Mouse (Mus musculus) stomach, adult 2 months (tissue): ENCODE results near the gene Napepld. TPM values are rescaled to one million over a fixed set of nuclear protein-coding genes. Genes with fewer than 3 reads are reported as not detected.

Experiments
- polyA plus RNA-seq: library from polyadenylated mRNA; depleted of rRNA; stranded (reverse); fragments of >200 nt; gene quantifications from 2 replicates; pipeline ENCODE4 v1.2.3, GENCODE M21; 2012; rRNA removed

The Napepld gene
- polyA plus RNA-seq: 0.75 and 1.3 TPM in 2 replicates

DNA sequence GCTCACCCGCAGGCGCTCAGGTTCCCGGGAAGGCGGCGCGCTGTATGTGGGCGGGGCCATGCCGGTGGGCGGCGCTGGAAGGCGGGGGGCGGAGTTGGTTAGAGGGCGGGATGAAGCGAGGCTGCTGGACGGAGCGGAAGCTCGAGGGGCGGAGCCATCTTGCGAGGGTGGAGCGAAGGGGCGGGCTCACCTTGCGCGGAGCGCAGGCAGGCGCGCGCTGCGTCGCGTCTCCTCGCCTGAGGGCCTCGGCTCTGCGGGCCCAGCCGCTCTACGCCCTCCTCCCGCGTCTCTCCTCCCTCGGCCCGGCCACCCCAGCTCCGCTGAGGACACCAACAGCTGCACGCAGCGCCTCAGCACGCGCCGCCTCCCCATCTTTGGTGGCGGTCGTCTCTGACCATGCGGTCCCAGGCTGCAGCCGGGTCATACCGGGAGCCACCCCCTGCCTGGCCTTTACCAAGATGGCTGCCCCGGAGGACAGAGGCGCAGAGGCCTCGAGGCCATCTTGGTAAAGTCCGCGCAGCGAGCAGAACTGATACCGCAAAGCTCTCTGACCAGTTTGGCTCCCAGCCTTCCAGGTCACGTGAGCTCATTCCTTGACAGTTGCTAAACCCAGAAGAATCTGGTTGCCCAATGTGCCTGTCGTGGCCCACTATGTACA is at the start of gene Napepld:
Napepld (minus strand) TSS at position 46 of the 658 bp plus-strand sequence.

DNA sequence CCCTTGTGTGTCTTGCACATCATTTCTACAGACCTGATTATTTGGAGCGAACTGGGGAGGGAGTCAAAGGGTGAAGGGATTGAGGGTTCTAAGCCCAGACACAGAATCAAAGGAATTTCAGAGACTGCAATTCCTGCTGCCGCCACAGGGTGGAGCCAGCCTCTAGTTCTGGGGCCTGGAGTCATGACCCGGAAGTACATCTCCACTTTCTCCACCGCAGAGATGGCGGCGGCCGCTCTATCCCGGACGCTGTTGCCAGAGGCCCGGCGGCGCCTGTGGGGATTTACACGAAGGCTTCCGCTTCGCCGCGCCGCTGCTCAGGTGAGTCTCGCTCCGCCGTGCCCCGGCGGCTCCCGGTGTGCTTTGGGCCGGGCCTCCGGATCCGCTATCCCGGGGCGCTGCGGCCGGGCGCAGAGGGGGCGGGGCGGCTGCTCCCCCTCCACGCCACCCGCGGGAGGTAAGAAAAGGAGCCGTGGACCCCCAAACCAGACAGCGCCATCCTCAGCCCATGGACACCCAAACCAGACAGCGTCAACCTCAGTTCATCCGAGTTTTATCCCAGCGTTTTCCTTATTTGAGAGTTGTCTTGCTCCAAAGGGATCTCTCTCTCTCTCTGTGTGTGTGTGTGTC is 35.9 kb upstream of the Napepld start, which contains the start of gene Pmpcb:
Pmpcb (plus strand) TSS at position 186 of the 630 bp plus-strand sequence.

DNA sequence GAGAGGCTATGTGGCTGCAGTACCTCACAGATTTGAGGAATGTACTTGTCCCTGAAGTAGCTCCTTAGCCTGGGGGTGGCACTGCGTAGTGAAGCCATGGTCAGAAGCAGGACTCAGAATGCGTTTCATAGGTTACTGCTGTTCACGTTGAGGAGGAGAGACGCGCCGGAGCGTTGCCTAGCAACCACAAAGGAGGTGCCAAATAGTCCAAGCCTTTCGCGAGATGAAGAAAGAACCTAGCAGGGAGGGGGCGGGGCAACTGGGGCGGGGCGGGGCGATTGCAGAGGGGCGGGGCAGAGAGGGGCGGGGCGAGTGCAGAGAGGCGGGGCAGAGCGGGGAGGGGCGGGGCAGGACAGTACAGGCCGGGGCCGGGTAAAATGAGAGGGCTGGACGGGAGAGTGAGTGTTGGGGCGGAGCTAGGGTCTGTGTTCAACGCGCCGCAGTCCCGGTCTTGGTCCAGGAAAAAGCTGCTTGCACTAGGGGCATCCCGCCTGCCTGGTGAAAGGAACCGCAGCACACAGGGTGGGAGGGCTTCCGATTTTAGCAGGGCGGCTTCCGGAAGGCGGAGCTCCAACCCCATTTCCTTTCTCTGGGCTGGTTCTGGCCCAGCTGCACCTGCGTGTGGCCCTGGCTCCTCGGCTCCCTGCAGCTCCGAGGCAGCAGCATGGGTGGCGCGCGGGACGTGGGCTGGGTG is 55.6 kb downstream of the Napepld start, which contains the start of the genes Fbxl13 and Armc10:
Fbxl13 (minus strand) TSS at position 196 of the 694 bp plus-strand sequence.
Armc10 (plus strand) TSS at position 375 of the 694 bp plus-strand sequence.

Other genes with a start within 250 kb of the Napepld start
- 0.67 and 0.97 TPM in 2 replicates for gene Lrrc17, start 157.8 kb downstream of the Napepld start, polyA plus RNA-seq
- gene Fbxl13, start 55.8 kb downstream of the Napepld start, polyA plus RNA-seq: not detected in 2 replicates
- gene Armc10, start 55.6 kb downstream of the Napepld start, polyA plus RNA-seq: 88.3 and 136 TPM in 2 replicates
- 5.2 and 8.3 TPM in 2 replicates for gene Pmpcb, start 35.7 kb upstream of the Napepld start, polyA plus RNA-seq
- 7.9 and 12.0 TPM in 2 replicates for gene Dnajc2, start 83.9 kb upstream of the Napepld start, polyA plus RNA-seq
- gene Psmc2, start 83.9 kb upstream of the Napepld start, polyA plus RNA-seq: 2.8 and 4.0 TPM in 2 replicates
- gene Slc26a5, start 164.2 kb upstream of the Napepld start, polyA plus RNA-seq: not detected in 2 replicates